Comparison of ENCODE assay signal across 13 mouse cellular contexts in the genomic region with DNA sequence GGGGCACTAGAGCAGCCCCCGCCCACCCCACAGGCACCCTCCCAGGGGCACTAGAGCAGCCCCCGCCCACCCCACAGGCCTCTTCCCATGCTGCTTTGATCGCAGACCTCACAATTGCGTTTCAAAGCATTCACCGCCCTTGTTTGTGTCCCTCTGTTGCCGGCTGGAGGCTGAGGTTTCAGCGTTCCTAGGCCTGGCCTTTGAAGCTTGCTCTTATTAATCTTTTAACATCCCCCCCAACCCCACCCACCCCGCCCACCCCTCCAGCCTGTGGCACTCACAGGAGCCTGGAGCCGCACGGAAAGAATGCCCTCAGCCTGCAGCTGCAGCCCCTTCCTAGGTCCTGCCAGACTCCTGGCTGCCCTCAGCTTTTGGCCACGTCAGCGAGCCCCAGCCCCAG. TPM values are rescaled to one million over a fixed set of nuclear protein-coding genes. Genes with fewer than 3 reads are reported as not detected.
DNase-seq lines count a peak whose midpoint lies in the region; ATAC-seq and TF ChIP-seq lines count a peak whose summit lies in the region.
"Had no signal": no experiment of that assay in that cellular context is flagged by ENCODE, and none has a peak within 500 bp of the region (broad histone marks: within the 10 kb centered on the region; RNA-seq: fewer than 3 reads in every experiment).

No protein-coding gene starts in this region.

- peaks cover 52% of the 10 kb centered on the region for H3K4me1 ChIP-seq in heart, embryonic 12.5 days (replicated peaks)
- peaks cover 68% of the 10 kb centered on the region for H3K4me1 ChIP-seq in midbrain, embryonic 10.5 days
- peaks cover 19% of the 10 kb centered on the region for H3K4me1 ChIP-seq in midbrain, embryonic 16.5 days (ENCODE audit: control insufficient read depth, insufficient read depth, low read length)
- peaks cover 49% of the 10 kb centered on the region for H3K4me1 ChIP-seq in neural tube, embryonic 13.5 days (replicated peaks)
- peaks cover 7% of the 10 kb centered on the region for H3K4me1 ChIP-seq in cerebellum, adult 2 months (ENCODE audit: control insufficient read depth, insufficient read depth, low read length)

- H3K9ac ChIP-seq in heart, embryonic 12.5 days = peak overlapping the region; percentile 62
- H3K9ac ChIP-seq in midbrain, embryonic 16.5 days (ENCODE audit: low read depth, low read length) = no peak overlapping the region
- H3K9ac ChIP-seq in neural tube, embryonic 13.5 days = peak overlapping the region; percentile 50; the same call in 1 of the 2 replicates
- H3K9ac ChIP-seq: liver, embryonic 14.5 days had no signal

- H3K36me3 ChIP-seq in heart, embryonic 12.5 days = peaks cover 31% of the 10 kb centered on the region
- peaks cover 56% of the 10 kb centered on the region for H3K36me3 ChIP-seq in midbrain, embryonic 10.5 days
- H3K36me3 ChIP-seq in midbrain, embryonic 16.5 days (ENCODE audit: control insufficient read depth, insufficient read depth, low read length) = peaks cover 8% of the 10 kb centered on the region
- H3K36me3 ChIP-seq in neural tube, embryonic 13.5 days = peaks cover 45% of the 10 kb centered on the region

- TF ChIP-seq CTCF in cerebellum, adult 2 months (IDR thresholded peaks at IDR 0.05; ENCODE audit: borderline replicate concordance, insufficient read depth, low read depth, low read length) = no peak

- H3K27me3 ChIP-seq in heart, embryonic 12.5 days (replicated peaks) = no peaks in the 10 kb centered on the region
- 0 out of 2 replicates have a peak, but pooled peaks cover 6% of the 10 kb centered on the region for H3K27me3 ChIP-seq in midbrain, embryonic 10.5 days (ENCODE audit: low read depth, poor library complexity, severe bottlenecking)
- H3K27me3 ChIP-seq in midbrain, embryonic 16.5 days (ENCODE audit: control insufficient read depth, insufficient read depth, low read depth, low read length) = no peaks in the 10 kb centered on the region
- no peaks in the 10 kb centered on the region for H3K27me3 ChIP-seq in neural tube, embryonic 13.5 days
- no peaks in the 10 kb centered on the region for H3K27me3 ChIP-seq in cerebellum, adult 2 months (ENCODE audit: control insufficient read depth, insufficient read depth, low read length)

- no peak for TF ChIP-seq POLR2A in cerebellum, adult 2 months (IDR thresholded peaks at IDR 0.05; ENCODE audit: borderline replicate concordance, insufficient read depth, low read length)

- no peaks in the 10 kb centered on the region for H3K9me3 ChIP-seq in heart, embryonic 12.5 days (replicated peaks)
- no peaks in the 10 kb centered on the region for H3K9me3 ChIP-seq in midbrain, embryonic 10.5 days (replicated peaks)
- no peaks in the 10 kb centered on the region for H3K9me3 ChIP-seq in midbrain, embryonic 16.5 days (replicated peaks; ENCODE audit: control insufficient read depth, low read length, poor library complexity, severe bottlenecking)
- no peaks in the 10 kb centered on the region for H3K9me3 ChIP-seq in neural tube, embryonic 13.5 days

- H3K4me3 ChIP-seq in heart, embryonic 12.5 days = no peak overlapping the region
- peak overlapping the region; percentile 30 for H3K4me3 ChIP-seq in midbrain, embryonic 10.5 days
- H3K4me3 ChIP-seq in midbrain, embryonic 16.5 days (ENCODE audit: low read depth, low read length) = no peak overlapping the region
- H3K4me3 ChIP-seq in neural tube, embryonic 13.5 days = no peak overlapping the region
- no peak overlapping the region for H3K4me3 ChIP-seq in cerebellum, adult 2 months (replicated peaks; ENCODE audit: insufficient read depth, low read depth, low read length)

- WGBS in heart, embryonic 12.5 days = 20% methylated on average over 12 of the region's 12 CpGs
- WGBS in midbrain, embryonic 10.5 days = 4% methylated on average over 12 of the region's 12 CpGs
- 10% methylated on average over 11 of the region's 12 CpGs for WGBS in midbrain, embryonic 16.5 days
- WGBS in neural tube, embryonic 13.5 days = 7% methylated on average over 12 of the region's 12 CpGs
- 41% methylated on average over 12 of the region's 12 CpGs for WGBS in cerebellum, adult 2 months

- no peak for ATAC-seq in heart, embryonic 12.5 days (ENCODE audit: insufficient number of reproducible peaks, low FRiP score)
- no peak for ATAC-seq in midbrain, embryonic 16.5 days
- no peak for ATAC-seq in neural tube, embryonic 13.5 days (ENCODE audit: low read depth)

- H3K27ac ChIP-seq in heart, embryonic 12.5 days (ENCODE audit: poor library complexity, severe bottlenecking) = peak overlapping the region; percentile 58
- peak overlapping the region; percentile 82 for H3K27ac ChIP-seq in midbrain, embryonic 10.5 days (replicated peaks)
- no peak overlapping the region for H3K27ac ChIP-seq in midbrain, embryonic 16.5 days (ENCODE audit: low read length)
- H3K27ac ChIP-seq in neural tube, embryonic 13.5 days (replicated peaks) = no peak overlapping the region
- no peak overlapping the region for H3K27ac ChIP-seq in cerebellum, adult 2 months (ENCODE audit: insufficient read depth, low read length)
- H3K27ac ChIP-seq: liver, embryonic 14.5 days had no signal

- peak overlapping the region; percentile 32 for H3K4me2 ChIP-seq in heart, embryonic 12.5 days
- H3K4me2 ChIP-seq in midbrain, embryonic 16.5 days (ENCODE audit: low read length) = no peak overlapping the region
- H3K4me2 ChIP-seq in neural tube, embryonic 13.5 days = no peak overlapping the region

- no peak for DNase-seq in heart, adult 18-20 months
- peak; percentile 54 for DNase-seq in midbrain, embryonic 10.5 days (ENCODE audit: low spot score)
- peak; percentile 64 for DNase-seq in forelimb bud, embryonic 11.5 days (ENCODE audit: low read depth, low spot score)
- DNase-seq in cerebellum, adult 2 months = no peak
- DNase-seq in T-cell, adult 2 months (ENCODE audit: low spot score) = no peak
- DNase-seq: layer of hippocampus, adult 9-11 months; right cerebral cortex, postnatal 14 days; thymus, adult 18-20 months had no signal

RNA-seq across cellular contexts. Expression of a gene that starts 6.3 kb away (rescaled TPM):
- 117 and 119 TPM in 2 replicates for polyA plus RNA-seq in heart, embryonic 12.5 days (2016; fragmentation: Nextera tagmentation; extraction: Ambion mirVana)
- 10 to 100 TPM; 32.5 to 34.2 TPM for total RNA-seq in heart, adult 18-20 months (2021)
- 132 and 133 TPM in 2 replicates for polyA plus RNA-seq in midbrain, embryonic 10.5 days (2016; fragmentation: Nextera tagmentation; extraction: Ambion mirVana)
- polyA plus RNA-seq in midbrain, embryonic 16.5 days (2015; fragmentation: Nextera tagmentation; extraction: Ambion mirVana) = 88.8 and 92.2 TPM in 2 replicates
- 91.2 and 101 TPM in 2 replicates for polyA plus RNA-seq in neural tube, embryonic 13.5 days (2015; fragmentation: Nextera tagmentation; extraction: Ambion mirVana)
- 40.1 and 43.0 TPM in 2 replicates for polyA plus RNA-seq in cerebellum, adult 2 months (2012; rRNA removed)

RNA-seq across cellular contexts. Expression of a gene that starts 6.5 kb away (rescaled TPM):
- polyA plus RNA-seq in heart, embryonic 12.5 days (2016; fragmentation: Nextera tagmentation; extraction: Ambion mirVana) = 35.2 and 37.0 TPM in 2 replicates
- 1 to 10 TPM; 3.8 to 4.3 TPM for total RNA-seq in heart, adult 18-20 months (2021)
- polyA plus RNA-seq in midbrain, embryonic 10.5 days (2016; fragmentation: Nextera tagmentation; extraction: Ambion mirVana) = 57.0 and 57.7 TPM in 2 replicates
- polyA plus RNA-seq in midbrain, embryonic 16.5 days (2015; fragmentation: Nextera tagmentation; extraction: Ambion mirVana) = 86.6 and 87.9 TPM in 2 replicates
- polyA plus RNA-seq in neural tube, embryonic 13.5 days (2015; fragmentation: Nextera tagmentation; extraction: Ambion mirVana) = 64.4 and 66.0 TPM in 2 replicates
- 86.6 and 96.0 TPM in 2 replicates for polyA plus RNA-seq in cerebellum, adult 2 months (2012; rRNA removed)

RNA-seq across cellular contexts. Expression of a gene that starts 14.0 kb away (rescaled TPM):
- polyA plus RNA-seq in heart, embryonic 12.5 days (2016; fragmentation: Nextera tagmentation; extraction: Ambion mirVana) = 7.6 and 8.4 TPM in 2 replicates
- 1 to 10 TPM; 1.1 to 1.3 TPM for total RNA-seq in heart, adult 18-20 months (2021)
- polyA plus RNA-seq in midbrain, embryonic 10.5 days (2016; fragmentation: Nextera tagmentation; extraction: Ambion mirVana) = 32.4 and 41.9 TPM in 2 replicates
- 624 and 719 TPM in 2 replicates for polyA plus RNA-seq in midbrain, embryonic 16.5 days (2015; fragmentation: Nextera tagmentation; extraction: Ambion mirVana)
- polyA plus RNA-seq in neural tube, embryonic 13.5 days (2015; fragmentation: Nextera tagmentation; extraction: Ambion mirVana) = 235 and 267 TPM in 2 replicates
- polyA plus RNA-seq in cerebellum, adult 2 months (2012; rRNA removed) = 66.1 and 67.0 TPM in 2 replicates
- total RNA-seq: common myeloid progenitor, adult 5-6 weeks had no signal

RNA-seq across cellular contexts. Expression of a gene that starts 19.9 kb away (rescaled TPM):
- 4.3 and 5.4 TPM in 2 replicates for polyA plus RNA-seq in heart, embryonic 12.5 days (2016; fragmentation: Nextera tagmentation; extraction: Ambion mirVana)
- 10 to 100 TPM; 16.6 to 16.7 TPM for total RNA-seq in heart, adult 18-20 months (2021)
- polyA plus RNA-seq in midbrain, embryonic 10.5 days (2016; fragmentation: Nextera tagmentation; extraction: Ambion mirVana) = 13.0 and 13.7 TPM in 2 replicates
- 5.8 and 7.0 TPM in 2 replicates for polyA plus RNA-seq in midbrain, embryonic 16.5 days (2015; fragmentation: Nextera tagmentation; extraction: Ambion mirVana)
- polyA plus RNA-seq in neural tube, embryonic 13.5 days (2015; fragmentation: Nextera tagmentation; extraction: Ambion mirVana) = 10.6 and 13.0 TPM in 2 replicates
- 36.4 and 36.5 TPM in 2 replicates for polyA plus RNA-seq in cerebellum, adult 2 months (2012; rRNA removed)

RNA-seq across cellular contexts. Expression of a gene that starts 24.7 kb away (rescaled TPM):
- 1.1 and 1.9 TPM in 2 replicates for polyA plus RNA-seq in heart, embryonic 12.5 days (2016; fragmentation: Nextera tagmentation; extraction: Ambion mirVana)
- 10 to 100 TPM; 20.9 to 82.2 TPM for total RNA-seq in heart, adult 18-20 months (2021)
- polyA plus RNA-seq in midbrain, embryonic 10.5 days (2016; fragmentation: Nextera tagmentation; extraction: Ambion mirVana) = 0.59 and 1.3 TPM in 2 replicates
- 0.87 and 1.6 TPM in 2 replicates for polyA plus RNA-seq in midbrain, embryonic 16.5 days (2015; fragmentation: Nextera tagmentation; extraction: Ambion mirVana)
- polyA plus RNA-seq in neural tube, embryonic 13.5 days (2015; fragmentation: Nextera tagmentation; extraction: Ambion mirVana) = 0.99 and 1.2 TPM in 2 replicates
- polyA plus RNA-seq in cerebellum, adult 2 months (2012; rRNA removed) = 1.9 and 3.1 TPM in 2 replicates
- total RNA-seq: common myeloid progenitor, adult 5-6 weeks had no signal

Comparison
In these comparisons a context has a peak if more than half of its experiments do, and no peak if none do; other contexts are left out.
1. H3K27ac ChIP-seq: peak in heart, embryonic 12.5 days (single experiment) and midbrain, embryonic 10.5 days (single experiment); none in midbrain, embryonic 16.5 days (single experiment), neural tube, embryonic 13.5 days (single experiment) and cerebellum, adult 2 months (single experiment).
2. DNase-seq: peak in midbrain, embryonic 10.5 days (single experiment) and forelimb bud, embryonic 11.5 days (single experiment); none in heart, adult 18-20 months (0 of 2), cerebellum, adult 2 months (0 of 2) and T-cell, adult 2 months (single experiment).